Mouse (Mus musculus) MEL (cell line): ENCODE data around the gene Kif23. TPM values are rescaled to one million over a fixed set of nuclear protein-coding genes. Genes with fewer than 3 reads are reported as not detected.

Source experiments
- DNase-seq: peaks from one replicate; pipeline ENCODE4 v3.0.0; 2011; ENCODE audit warnings: low read depth, low spot score
- H3K27ac ChIP-seq: 2 replicates; pipeline ENCODE4 v1.5.1; 2012; ENCODE audit warnings: low read depth, mild to moderate bottlenecking, control low read depth, low read length, moderate library complexity; ENCODE audit not compliant: control insufficient read depth
- H3K27me3 ChIP-seq, 2 experiments: fragments of 150-350 bp in 1 of 2; sonication (generic) in 1 of 2; 2 replicates each; pipeline ENCODE4 v1.6.1; 2012; ENCODE audit warnings: low read length in 2 of 2, mild to moderate bottlenecking in 2 of 2, improper control_type of control experiment in 1 of 2, moderate library complexity in 1 of 2; ENCODE audit not compliant: insufficient read depth in 2 of 2, control insufficient read depth in 1 of 2
- H3K36me3 ChIP-seq, 2 experiments: 2 replicates each; pipeline ENCODE4 v1.6.1; 2012 to 2014; ENCODE audit warnings: low read length in 2 of 2, improper control_type of control experiment in 1 of 2, inconsistent platforms in 1 of 2, mild to moderate bottlenecking in 1 of 2; ENCODE audit not compliant: insufficient read depth in 2 of 2, control insufficient read depth in 1 of 2
- H3K4me1 ChIP-seq, 2 experiments: fragments of 150-350 bp in 1 of 2; sonication (generic) in 1 of 2; 2 replicates each; pipeline ENCODE4 v1.6.1; 2012; ENCODE audit warnings: low read length in 2 of 2, improper control_type of control experiment in 1 of 2, mild to moderate bottlenecking in 1 of 2; ENCODE audit not compliant: insufficient read depth in 2 of 2, control insufficient read depth in 1 of 2
- H3K4me3 ChIP-seq, 2 experiments: fragments of 150-350 bp in 1 of 2; sonication (generic) in 1 of 2; 2 replicates each; pipeline ENCODE4 v1.5.1; 2012; ENCODE audit warnings: low read depth in 2 of 2, low read length in 2 of 2, mild to moderate bottlenecking in 2 of 2, moderate library complexity in 2 of 2, control low read depth in 1 of 2, improper control_type of control experiment in 1 of 2; ENCODE audit not compliant: control insufficient read depth in 1 of 2, insufficient read depth in 1 of 2
- H3K79me2 ChIP-seq: 2 replicates; pipeline ENCODE4 v1.6.1; 2012; ENCODE audit warnings: mild to moderate bottlenecking, low read length, moderate library complexity; ENCODE audit not compliant: control insufficient read depth, poor library complexity, insufficient read depth
- H3K9ac ChIP-seq: 2 replicates; pipeline ENCODE4 v1.6.1; 2012; ENCODE audit warnings: low read depth, mild to moderate bottlenecking, control low read depth, low read length, moderate library complexity; ENCODE audit not compliant: control insufficient read depth, poor library complexity, severe bottlenecking
- H3K9me3 ChIP-seq: fragments of 150-350 bp; sonication (generic); replicated peaks from 2 replicates; pipeline ENCODE4 v1.6.1; 2012; ENCODE audit warnings: mild to moderate bottlenecking, low read length, improper control_type of control experiment, moderate library complexity; ENCODE audit not compliant: insufficient read depth
- BHLHE40 ChIP-seq: IDR thresholded peaks from 2 replicates; pipeline ENCODE4 v1.6.1; 2012; ENCODE audit warnings: low read depth, mild to moderate bottlenecking, inconsistent platforms, low read length, improper control_type of control experiment, borderline replicate concordance
- CHD1 ChIP-seq: IDR thresholded peaks from 2 replicates; pipeline ENCODE4 v1.6.1; 2012; ENCODE audit warnings: low read depth, mild to moderate bottlenecking, inconsistent platforms, low read length, improper control_type of control experiment
- CHD2 ChIP-seq: IDR thresholded peaks from 2 replicates; pipeline ENCODE4 v1.6.1; 2011; ENCODE audit warnings: low read length, improper control_type of control experiment
- EP300 ChIP-seq, 2 experiments: IDR thresholded peaks; 2 replicates each; pipeline ENCODE4 v1.6.1; 2011; ENCODE audit warnings: improper control_type of control experiment in 2 of 2, low read length in 2 of 2, low read depth in 1 of 2, mild to moderate bottlenecking in 1 of 2
- ETS1 ChIP-seq: IDR thresholded peaks from 2 replicates; pipeline ENCODE4 v1.6.1; 2012; ENCODE audit warnings: low read depth, mild to moderate bottlenecking, inconsistent platforms, low read length, improper control_type of control experiment, moderate library complexity
- GATA1 ChIP-seq: IDR thresholded peaks from 2 replicates; pipeline ENCODE4 v1.6.1; 2011; ENCODE audit warnings: low read depth, low read length, improper control_type of control experiment
- HCFC1 ChIP-seq: IDR thresholded peaks from 2 replicates; pipeline ENCODE4 v1.6.1; 2012; ENCODE audit warnings: low read depth, mild to moderate bottlenecking, inconsistent platforms, low read length, improper control_type of control experiment, moderate library complexity
- JUND ChIP-seq: IDR thresholded peaks from 2 replicates; pipeline ENCODE4 v1.6.1; 2011; ENCODE audit warnings: low read depth, mild to moderate bottlenecking, improper control_type of control experiment, low read length
- MAX ChIP-seq: IDR thresholded peaks from 2 replicates; pipeline ENCODE4 v1.6.1; 2011; ENCODE audit warnings: low read length, improper control_type of control experiment
- MAZ ChIP-seq: IDR thresholded peaks from 2 replicates; pipeline ENCODE4 v1.6.1; 2012; ENCODE audit warnings: low read depth, mild to moderate bottlenecking, inconsistent platforms, low read length, improper control_type of control experiment
- MYB ChIP-seq: IDR thresholded peaks from 2 replicates; pipeline ENCODE4 v1.6.1; 2011; ENCODE audit warnings: mild to moderate bottlenecking, low read depth, low read length, improper control_type of control experiment
- MYC ChIP-seq: IDR thresholded peaks from 2 replicates; pipeline ENCODE4 v1.6.1; 2011; ENCODE audit warnings: low read depth, mild to moderate bottlenecking, low read length, improper control_type of control experiment, moderate library complexity
- NRF1 ChIP-seq: IDR thresholded peaks from 2 replicates; pipeline ENCODE4 v1.6.1; 2014; ENCODE audit warnings: low read depth, mild to moderate bottlenecking, inconsistent platforms, low read length, improper control_type of control experiment, moderate library complexity; ENCODE audit not compliant: poor library complexity, insufficient read depth, severe bottlenecking
- POLR2A ChIP-seq, 2 experiments: IDR thresholded peaks; 2 replicates each; pipeline ENCODE4 v1.6.1; 2011 to 2012; ENCODE audit warnings: low read length in 2 of 2, mild to moderate bottlenecking in 2 of 2, control low read depth in 1 of 2, improper control_type of control experiment in 1 of 2, low read depth in 1 of 2, moderate library complexity in 1 of 2; ENCODE audit not compliant: control insufficient read depth in 1 of 2, insufficient read depth in 1 of 2, poor library complexity in 1 of 2
- POLR2AphosphoS2 ChIP-seq: IDR thresholded peaks from 2 replicates; pipeline ENCODE4 v1.6.1; 2011; ENCODE audit warnings: low read length, improper control_type of control experiment
- RAD21 ChIP-seq: IDR thresholded peaks from 2 replicates; pipeline ENCODE4 v1.6.1; 2011; ENCODE audit warnings: mild to moderate bottlenecking, low read depth, low read length, improper control_type of control experiment
- TAL1 ChIP-seq: IDR thresholded peaks from 2 replicates; pipeline ENCODE4 v1.6.1; 2012; ENCODE audit warnings: mild to moderate bottlenecking, inconsistent platforms, low read length, moderate library complexity, mixed read lengths
- TBP ChIP-seq: IDR thresholded peaks from 2 replicates; pipeline ENCODE4 v1.8.0; 2011; ENCODE audit warnings: low read depth, low read length, improper control_type of control experiment
- TCF12 ChIP-seq: IDR thresholded peaks from 2 replicates; pipeline ENCODE4 v1.6.1; 2014; ENCODE audit warnings: low read depth, mild to moderate bottlenecking, inconsistent platforms, low read length, improper control_type of control experiment, moderate library complexity
- UBTF ChIP-seq: IDR thresholded peaks from 2 replicates; pipeline ENCODE4 v1.6.1; 2012; ENCODE audit warnings: low read depth, mild to moderate bottlenecking, inconsistent platforms, low read length, improper control_type of control experiment, moderate library complexity, borderline replicate concordance; ENCODE audit not compliant: insufficient read depth
- USF1 ChIP-seq: IDR thresholded peaks from 2 replicates; pipeline ENCODE4 v1.6.1; 2014; ENCODE audit warnings: low read depth, mild to moderate bottlenecking, inconsistent platforms, low read length, improper control_type of control experiment, moderate library complexity
- USF2 ChIP-seq, 2 experiments: IDR thresholded peaks; 2 replicates each; pipeline ENCODE4 v1.6.1; 2011 to 2012; ENCODE audit warnings: improper control_type of control experiment in 2 of 2, low read length in 2 of 2, borderline replicate concordance in 1 of 2, inconsistent platforms in 1 of 2, low read depth in 1 of 2, mild to moderate bottlenecking in 1 of 2; ENCODE audit not compliant: insufficient read depth in 1 of 2
- ZC3H11A ChIP-seq: IDR thresholded peaks from 2 replicates; pipeline ENCODE4 v1.6.1; 2012; ENCODE audit warnings: low read depth, mild to moderate bottlenecking, inconsistent platforms, low read length, improper control_type of control experiment
- ZKSCAN1 ChIP-seq: IDR thresholded peaks from 2 replicates; pipeline ENCODE4 v1.6.1; 2012; ENCODE audit warnings: low read depth, mild to moderate bottlenecking, inconsistent platforms, low read length, improper control_type of control experiment, moderate library complexity
- ZMIZ1 ChIP-seq: IDR thresholded peaks from 2 replicates; pipeline ENCODE4 v1.6.1; 2012; ENCODE audit warnings: low read depth, mild to moderate bottlenecking, inconsistent platforms, low read length, improper control_type of control experiment, moderate library complexity
- polyA plus RNA-seq, 2 experiments: library from polyadenylated mRNA; stranded (reverse) in 1 of 2; unstranded in 1 of 2; fragments of >175 nt in 1 of 2; fragments of >200 nt in 1 of 2; gene quantifications; 2 replicates each; pipeline versions ENCODE4 v1.2.1 to v1.2.4; 2012; ENCODE audit warnings: low replicate concordance in 2 of 2, low read depth in 1 of 2; ENCODE audit not compliant: insufficient read length in 2 of 2, insufficient read depth in 1 of 2, missing spikeins in 1 of 2
- total RNA-seq: library from RNA; depleted of rRNA; stranded (reverse); fragments of 300-350 nt; gene quantifications from 2 replicates; pipeline ENCODE4 v1.2.3, GENCODE M21; 2012

Gene Kif23
- total and polyA plus RNA-seq, 3 experiments: 37.5 to 100 TPM; not detected in 1

DNA sequence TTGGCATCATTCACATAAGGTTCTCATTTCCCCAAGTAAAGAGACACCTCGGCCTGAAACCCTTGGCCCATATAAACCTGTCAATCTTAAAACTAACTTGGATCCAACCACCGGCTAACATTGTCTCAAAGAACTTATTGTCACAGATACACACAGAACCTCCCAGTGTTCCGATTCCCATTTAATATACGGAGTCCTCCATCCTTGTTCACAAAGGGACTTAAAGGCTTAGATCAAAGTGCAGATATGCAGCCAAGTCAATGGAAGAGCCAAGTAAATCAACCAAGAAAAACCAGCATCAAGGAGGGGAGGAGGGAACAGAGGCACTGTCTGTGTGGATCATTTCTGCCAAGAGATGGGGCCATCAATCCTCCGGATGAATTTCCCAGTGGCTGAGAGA is 41.0 kb downstream of the Kif23 start:
- no peaks in the 10 kb centered on the region for H3K9me3 ChIP-seq
- no peak for DNase-seq
- no peak overlapping the region for H3K4me3 ChIP-seq
- no peaks in the 10 kb centered on the region for H3K27me3 ChIP-seq
- no peaks in the 10 kb centered on the region for H3K79me2 ChIP-seq
- TF ChIP-seq ZKSCAN1 (no peak), POLR2A (IDR thresholded peaks at IDR 0.05; ENCODE audit: control insufficient read depth in 1 of 2, insufficient read depth in 1 of 2, low read depth in 1 of 2, low read length in 2 of 2, poor library complexity in 1 of 2) (no peak), RAD21 (no peak), ZC3H11A (no peak), TCF12 (no peak), BHLHE40 (no peak), MYB (no peak), HCFC1 (no peak), USF2 (IDR thresholded peaks at IDR 0.05; ENCODE audit: borderline replicate concordance in 1 of 2, insufficient read depth in 1 of 2, low read depth in 1 of 2, low read length in 2 of 2) (no peak), CHD1 (no peak), EP300 (IDR thresholded peaks at IDR 0.05; ENCODE audit: low read depth in 1 of 2, low read length in 2 of 2) (no peak), GATA1 (no peak), MAX (no peak), MAZ (no peak), CHD2 (no peak)
- TF ChIP-seq, all 39 proteins: peak for 0
- peaks cover 0 to 18% of the 10 kb centered on the region in 2 experiments; a peak in 2 of 4 replicates for H3K4me1 ChIP-seq
- no peak overlapping the region for H3K27ac ChIP-seq
- no peak overlapping the region for H3K9ac ChIP-seq
- H3K36me3 ChIP-seq: peaks cover 0 to 12% of the 10 kb centered on the region in 2 experiments; a peak in 2 of 4 replicates

DNA sequence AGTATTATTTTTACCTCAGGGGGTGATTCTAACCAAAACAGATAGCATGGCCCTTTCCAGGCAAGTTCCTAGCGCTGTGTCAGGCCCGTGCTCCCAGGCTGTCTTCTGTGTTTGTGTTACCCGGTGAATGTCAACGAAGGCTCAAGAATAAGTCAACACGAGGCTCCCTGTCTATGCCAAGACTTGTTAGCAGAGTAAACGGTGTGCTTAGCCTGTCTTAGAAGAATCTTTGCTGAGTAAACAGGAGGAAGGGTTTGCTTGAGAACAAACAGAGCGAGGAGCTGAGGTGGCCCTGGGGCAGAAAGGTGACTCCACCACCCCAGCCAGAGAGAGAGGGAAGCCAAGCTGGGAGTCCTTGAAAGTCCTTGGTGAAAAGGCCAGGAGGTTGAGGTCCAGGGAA is 42.4 kb downstream of the Kif23 start:
- no peak for TF ChIP-seq ETS1
- TF ChIP-seq ZC3H11A: no peak
- TF ChIP-seq JUND: no peak
- TF ChIP-seq TAL1: no peak
- no peak for TF ChIP-seq ZKSCAN1
- TF ChIP-seq USF1: no peak
- no peak for TF ChIP-seq MAX
- TF ChIP-seq ZMIZ1: no peak
- no peak for TF ChIP-seq USF2 (IDR thresholded peaks at IDR 0.05; ENCODE audit: borderline replicate concordance in 1 of 2, insufficient read depth in 1 of 2, low read depth in 1 of 2, low read length in 2 of 2)
- TF ChIP-seq TBP: no peak
- no peak for TF ChIP-seq POLR2AphosphoS2
- no peak for TF ChIP-seq EP300 (IDR thresholded peaks at IDR 0.05; ENCODE audit: low read depth in 1 of 2, low read length in 2 of 2)
- no peak for TF ChIP-seq NRF1
- no peak for TF ChIP-seq MYB
- no peak for TF ChIP-seq BHLHE40
- no peak for TF ChIP-seq UBTF
- no peak for TF ChIP-seq MYC
- TF ChIP-seq RAD21: no peak
- H3K27me3 ChIP-seq: no peaks in the 10 kb centered on the region
- no peak overlapping the region for H3K27ac ChIP-seq
- H3K4me3 ChIP-seq: no peak overlapping the region
- peaks cover 0 to 12% of the 10 kb centered on the region in 2 experiments; a peak in 2 of 4 replicates for H3K36me3 ChIP-seq
- no peaks in the 10 kb centered on the region for H3K79me2 ChIP-seq
- no peak for DNase-seq
- no peaks in the 10 kb centered on the region for H3K9me3 ChIP-seq
- peaks cover 0 to 22% of the 10 kb centered on the region in 2 experiments; a peak in 2 of 4 replicates for H3K4me1 ChIP-seq
- H3K9ac ChIP-seq: no peak overlapping the region
